Mouse (Mus musculus) neural tube, embryonic 11.5 days (tissue): ENCODE results near the gene March8. TPM values are rescaled to one million over a fixed set of nuclear protein-coding genes. Genes with fewer than 3 reads are reported as not detected.

Experiments used
- ATAC-seq: fragments of 200-750 bp; cut with Nextera tagmentation; 2 replicates; pipeline ENCODE4 v1.8.0; 2017; ENCODE audit warnings: moderate number of reproducible peaks, mild to moderate bottlenecking, moderate TSS enrichment, moderate library complexity; ENCODE audit not compliant: insufficient read depth, low FRiP score, low TSS enrichment
- DNase-seq: peaks from one replicate; pipeline ENCODE4 v3.0.0-alpha.2; 2015; ENCODE audit warnings: low spot score
- H3K27ac ChIP-seq: fragments of 300-500 bp; sonication (generic); 2 replicates; pipeline ENCODE4 v1.5.1; 2014; ENCODE audit warnings: low read depth, mild to moderate bottlenecking, low read length
- H3K27me3 ChIP-seq: fragments of 300-500 bp; sonication (generic); 2 replicates; pipeline ENCODE4 v1.6.1; 2014; ENCODE audit warnings: mild to moderate bottlenecking, low read length, mixed read lengths; ENCODE audit not compliant: control insufficient read depth, insufficient read depth
- H3K36me3 ChIP-seq: fragments of 300-500 bp; sonication (generic); 2 replicates; pipeline ENCODE4 v1.6.1; 2014; ENCODE audit warnings: mild to moderate bottlenecking, low read length, moderate library complexity, mixed read lengths; ENCODE audit not compliant: control insufficient read depth, insufficient read depth
- H3K4me1 ChIP-seq: fragments of 300-500 bp; sonication (generic); 2 replicates; pipeline ENCODE4 v1.6.1; 2014; ENCODE audit warnings: low read length, mixed read lengths; ENCODE audit not compliant: control insufficient read depth, insufficient read depth
- H3K4me2 ChIP-seq: fragments of 300-500 bp; sonication (generic); 2 replicates; pipeline ENCODE4 v1.6.1; 2014; ENCODE audit warnings: low read depth, mild to moderate bottlenecking, moderate library complexity
- H3K4me3 ChIP-seq: fragments of 300-500 bp; sonication (generic); 2 replicates; pipeline ENCODE4 v1.5.1; 2014; ENCODE audit warnings: low read depth, low read length
- H3K9ac ChIP-seq: fragments of 300-500 bp; sonication (generic); 2 replicates; pipeline ENCODE4 v1.6.1; 2014; ENCODE audit warnings: mild to moderate bottlenecking, low read length
- H3K9me3 ChIP-seq: fragments of 300-500 bp; sonication (generic); 2 replicates; pipeline ENCODE4 v1.6.1; 2016; ENCODE audit warnings: low read length; ENCODE audit not compliant: control insufficient read depth
- WGBS: fragments of 180-500 bp; shearing (Covaris S2); extraction: QIAGEN DNeasy Blood & Tissue Kit; methylation state at CpG from one replicate; pipeline ENCODE4 v1.1.7; 2014; 5-methylcytosine and 5-hydroxymethylcytosine counted together
- polyA plus RNA-seq: library from polyadenylated mRNA; unstranded; fragments of >200 nt; fragmentation: Nextera tagmentation; extraction: Ambion mirVana; gene quantifications from 2 replicates; pipeline ENCODE4 v1.2.1, GENCODE M21; 2014

March8 gene
- polyA plus RNA-seq, 1 experiment from 2014 or later = 41.6 TPM

DNA sequence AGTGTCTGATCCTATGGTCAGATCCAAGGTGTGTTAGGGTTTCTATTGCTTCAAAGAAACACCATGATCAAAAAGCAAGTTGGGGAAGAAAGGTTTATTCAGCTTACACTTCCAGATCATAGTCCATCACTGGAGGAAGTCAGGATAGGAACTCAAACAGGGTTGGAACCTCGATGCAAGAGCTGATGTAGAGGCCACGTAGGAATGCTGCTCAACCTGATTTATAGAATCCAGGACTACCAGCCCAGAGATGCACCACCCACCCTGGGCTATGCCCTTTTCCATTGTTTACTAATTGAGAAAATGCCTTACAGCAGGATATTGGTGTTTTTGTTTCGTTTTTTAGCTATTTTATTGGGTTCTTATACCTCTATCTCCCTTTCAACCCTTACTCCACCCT, 23.6 kb downstream of the March8 start:
- Histone ChIP-seq H3K9ac (no peak overlapping the region), H3K27me3 (no peaks in the 10 kb centered on the region), H3K4me1 (no peaks in the 10 kb centered on the region), H3K27ac (no peak overlapping the region), H3K4me2 (no peak overlapping the region), H3K36me3 (no peaks in the 10 kb centered on the region), H3K9me3 (no peaks in the 10 kb centered on the region), H3K4me3 (no peak overlapping the region)
- no peak for ATAC-seq
- no peak for DNase-seq
- 83% methylated on average over 3 of the region's 3 CpGs for WGBS

DNA sequence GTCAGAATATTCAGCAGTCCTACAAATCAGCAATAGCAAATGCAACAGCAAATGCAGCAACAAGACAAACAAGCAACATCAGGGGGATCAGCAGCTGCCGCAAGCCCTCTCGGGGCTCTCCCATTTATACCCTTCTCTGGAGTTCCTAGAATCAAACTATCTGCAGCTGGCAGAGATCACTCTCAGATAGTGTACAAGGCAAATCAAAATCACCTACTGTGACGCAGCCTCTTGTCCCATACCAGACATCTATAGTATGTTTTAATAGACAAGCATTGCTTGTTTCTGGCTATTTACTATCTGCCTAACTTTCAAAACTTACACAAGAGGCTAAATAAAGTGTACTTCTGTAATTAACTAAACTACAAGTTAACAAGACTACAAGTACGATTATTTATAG, 24.2 kb downstream of the March8 start:
- 89% methylated on average over 4 of the region's 4 CpGs for WGBS
- Histone ChIP-seq H3K4me2 (no peak overlapping the region), H3K9me3 (no peaks in the 10 kb centered on the region), H3K9ac (no peak overlapping the region), H3K27ac (no peak overlapping the region), H3K4me3 (no peak overlapping the region), H3K27me3 (no peaks in the 10 kb centered on the region), H3K4me1 (no peaks in the 10 kb centered on the region), H3K36me3 (no peaks in the 10 kb centered on the region)
- no peak for ATAC-seq
- no peak for DNase-seq

DNA sequence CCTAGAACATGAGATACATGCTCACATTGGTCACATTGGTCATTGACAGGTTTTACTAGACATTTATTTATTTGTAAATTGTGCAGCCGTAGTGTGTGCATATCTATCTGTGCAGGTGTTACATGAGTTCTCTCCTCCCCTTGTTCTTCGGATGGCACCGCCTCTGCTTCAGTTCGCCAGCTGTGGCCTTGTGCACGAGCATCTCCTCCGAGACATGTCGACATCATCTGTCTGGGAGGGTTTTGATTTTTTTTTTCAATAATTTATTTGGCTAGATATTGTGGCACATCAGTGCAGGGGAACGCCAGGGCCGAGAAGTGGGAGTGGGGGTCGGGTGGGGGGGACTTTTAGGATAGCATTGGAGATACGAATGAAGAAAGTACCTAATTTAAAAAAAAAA, 30.1 kb downstream of the March8 start:
- H3K9me3 ChIP-seq = no peaks in the 10 kb centered on the region
- no peak overlapping the region for H3K4me3 ChIP-seq
- H3K9ac ChIP-seq = no peak overlapping the region
- no peaks in the 10 kb centered on the region for H3K4me1 ChIP-seq
- no peak overlapping the region for H3K27ac ChIP-seq
- H3K36me3 ChIP-seq = no peaks in the 10 kb centered on the region
- ATAC-seq (no peak), DNase-seq (no peak)
- H3K27me3 ChIP-seq = no peaks in the 10 kb centered on the region
- no peak overlapping the region for H3K4me2 ChIP-seq
- WGBS = 85% methylated on average over 11 of the region's 11 CpGs

DNA sequence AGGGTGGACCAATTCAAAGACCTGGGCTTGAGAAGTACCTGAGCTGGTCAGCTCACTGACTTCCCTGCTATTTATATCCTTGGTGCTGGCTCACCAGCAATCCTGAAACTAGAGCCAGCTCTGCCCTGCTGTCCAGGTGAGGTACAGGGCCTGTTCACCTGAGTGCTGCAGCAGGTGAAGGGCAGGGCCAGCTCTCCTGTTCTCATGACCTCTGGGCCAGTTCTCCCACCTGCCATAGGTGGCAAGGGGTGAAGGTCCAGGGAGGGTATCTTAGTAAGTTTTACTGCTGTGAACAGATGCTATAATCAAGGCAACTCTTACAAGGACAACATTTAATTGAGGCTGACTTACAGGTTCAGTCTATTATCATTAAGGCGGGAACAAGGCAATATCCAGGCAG, 32.0 kb downstream of the March8 start:
- no peaks in the 10 kb centered on the region for H3K27me3 ChIP-seq
- H3K4me2 ChIP-seq = no peak overlapping the region
- no peak overlapping the region for H3K9ac ChIP-seq
- DNase-seq = no peak
- H3K4me3 ChIP-seq = no peak overlapping the region
- 94% methylated on average over 1 of the region's 1 CpGs for WGBS
- no peak overlapping the region for H3K27ac ChIP-seq
- H3K36me3 ChIP-seq = no peaks in the 10 kb centered on the region
- no peaks in the 10 kb centered on the region for H3K9me3 ChIP-seq
- no peaks in the 10 kb centered on the region for H3K4me1 ChIP-seq
- ATAC-seq = no peak

DNA sequence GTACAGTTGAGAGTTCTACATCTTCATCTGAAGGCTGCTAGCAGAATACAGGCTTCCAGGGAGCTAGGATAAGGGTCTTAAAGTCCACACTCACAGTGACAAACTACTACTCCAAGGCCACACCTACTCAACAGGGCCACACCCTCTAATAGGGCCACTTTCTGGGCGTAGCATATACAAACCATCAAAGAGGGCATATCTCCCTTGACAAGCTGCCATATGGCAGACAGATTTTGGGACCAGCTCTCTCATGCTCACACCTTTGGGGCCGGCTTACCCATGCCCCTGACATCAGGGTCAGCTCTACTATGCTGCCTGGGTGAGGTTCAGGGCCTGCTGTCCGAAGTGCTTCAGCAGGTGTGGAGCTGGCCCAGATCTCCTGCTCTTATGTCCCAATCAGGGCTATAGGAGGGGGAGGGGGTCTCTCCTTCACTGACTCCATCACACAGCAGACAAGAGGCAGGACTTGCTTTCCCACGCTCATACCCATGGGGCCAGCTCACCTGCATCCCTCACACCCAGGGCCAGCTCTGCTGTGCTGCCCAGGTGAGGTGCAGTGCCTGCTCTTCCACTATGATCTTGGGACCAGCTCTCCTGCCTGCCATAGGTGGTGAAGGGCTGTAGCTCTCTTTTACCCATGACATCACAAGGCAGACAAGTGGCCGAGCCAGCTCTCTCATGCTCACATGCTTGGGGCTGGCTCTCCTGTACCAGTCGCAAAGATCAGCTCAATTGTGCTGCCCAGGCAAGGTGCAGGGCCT, 32.6 kb downstream of the March8 start:
- whole genome bisulfite sequencing = 82% methylated on average over 6 of the region's 6 CpGs
- Histone ChIP-seq H3K4me1 (no peaks in the 10 kb centered on the region), H3K4me3 (no peak overlapping the region), H3K9ac (no peak overlapping the region), H3K9me3 (no peaks in the 10 kb centered on the region), H3K4me2 (no peak overlapping the region), H3K27ac (no peak overlapping the region), H3K36me3 (no peaks in the 10 kb centered on the region), H3K27me3 (no peaks in the 10 kb centered on the region)
- DNase-seq = no peak
- no peak for ATAC-seq

DNA sequence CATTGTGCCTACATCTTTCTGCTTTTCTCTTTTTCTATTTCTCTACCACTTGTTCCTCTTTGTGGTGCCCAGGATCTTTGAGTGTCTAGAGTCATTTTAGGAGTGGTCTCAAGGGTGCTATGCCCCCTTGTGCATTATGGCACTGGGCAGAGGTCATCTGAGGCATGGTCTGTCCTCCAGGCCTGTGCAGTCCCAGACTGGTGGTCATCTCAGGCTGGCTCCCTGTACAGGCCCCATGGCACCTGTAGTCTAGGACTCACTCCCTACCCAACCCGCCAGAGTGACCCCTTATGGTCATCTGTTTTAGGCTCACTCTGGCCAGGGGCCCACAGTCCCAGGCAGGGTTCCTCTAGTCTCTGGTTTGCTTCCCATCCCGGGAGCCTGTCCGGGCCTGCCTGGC, 33.7 kb downstream of the March8 start:
- 91% methylated on average over 3 of the region's 3 CpGs for WGBS
- H3K27me3 ChIP-seq = no peaks in the 10 kb centered on the region
- no peak overlapping the region for H3K9ac ChIP-seq
- H3K9me3 ChIP-seq = no peaks in the 10 kb centered on the region
- H3K4me1 ChIP-seq = no peaks in the 10 kb centered on the region
- DNase-seq (no peak), ATAC-seq (no peak)
- no peaks in the 10 kb centered on the region for H3K36me3 ChIP-seq
- H3K4me2 ChIP-seq = no peak overlapping the region
- no peak overlapping the region for H3K4me3 ChIP-seq
- no peak overlapping the region for H3K27ac ChIP-seq

DNA sequence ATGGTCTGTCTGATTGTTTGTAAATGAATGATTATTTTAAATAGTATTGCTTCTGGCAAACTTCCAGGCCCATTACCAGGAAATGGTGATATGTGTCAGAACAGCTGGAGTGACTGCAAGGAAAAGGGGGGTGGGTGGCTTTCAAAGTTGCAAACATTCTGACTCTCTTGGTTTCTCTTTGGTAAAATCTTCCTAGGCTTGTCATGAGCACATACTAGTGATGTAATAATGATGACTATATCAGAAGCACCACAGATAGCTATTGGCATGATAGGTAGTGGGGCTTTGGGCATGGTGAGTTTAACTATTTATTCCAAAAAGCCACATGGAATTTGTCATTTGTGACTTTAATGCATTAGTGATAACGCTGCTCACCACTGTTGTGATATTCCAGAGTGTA, 36.3 kb downstream of the March8 start:
- Histone ChIP-seq H3K4me2 (no peak overlapping the region), H3K27ac (no peak overlapping the region), H3K9me3 (no peaks in the 10 kb centered on the region), H3K27me3 (no peaks in the 10 kb centered on the region), H3K9ac (no peak overlapping the region), H3K4me1 (no peaks in the 10 kb centered on the region), H3K36me3 (no peaks in the 10 kb centered on the region), H3K4me3 (no peak overlapping the region)
- WGBS = 91% methylated on average over 1 of the region's 1 CpGs
- ATAC-seq (no peak), DNase-seq (no peak)

DNA sequence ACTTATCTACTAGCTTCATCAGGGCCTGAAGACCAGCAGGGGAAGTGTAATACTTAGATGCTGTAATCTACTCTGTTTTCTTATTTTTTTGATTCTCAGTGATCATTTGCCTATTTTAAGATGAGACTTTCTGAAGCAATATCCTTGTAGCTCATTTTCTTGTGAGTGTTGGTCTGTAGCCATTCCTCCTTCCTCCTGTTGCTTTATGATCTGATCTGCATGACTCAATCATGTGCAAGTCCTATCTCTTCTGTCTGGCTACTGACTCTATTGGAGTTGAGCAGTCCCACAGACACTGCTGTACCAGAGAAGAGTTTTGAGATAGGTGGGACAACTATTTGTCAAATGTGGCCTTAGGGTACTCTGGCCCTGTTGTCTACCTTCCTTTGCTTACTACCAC, 36.8 kb downstream of the March8 start:
- H3K4me3 ChIP-seq = no peak overlapping the region
- no peaks in the 10 kb centered on the region for H3K4me1 ChIP-seq
- H3K4me2 ChIP-seq = no peak overlapping the region
- H3K9me3 ChIP-seq = no peaks in the 10 kb centered on the region
- DNase-seq (no peak), ATAC-seq (no peak)
- no peak overlapping the region for H3K9ac ChIP-seq
- no peak overlapping the region for H3K27ac ChIP-seq
- H3K36me3 ChIP-seq = no peaks in the 10 kb centered on the region
- H3K27me3 ChIP-seq = no peaks in the 10 kb centered on the region

DNA sequence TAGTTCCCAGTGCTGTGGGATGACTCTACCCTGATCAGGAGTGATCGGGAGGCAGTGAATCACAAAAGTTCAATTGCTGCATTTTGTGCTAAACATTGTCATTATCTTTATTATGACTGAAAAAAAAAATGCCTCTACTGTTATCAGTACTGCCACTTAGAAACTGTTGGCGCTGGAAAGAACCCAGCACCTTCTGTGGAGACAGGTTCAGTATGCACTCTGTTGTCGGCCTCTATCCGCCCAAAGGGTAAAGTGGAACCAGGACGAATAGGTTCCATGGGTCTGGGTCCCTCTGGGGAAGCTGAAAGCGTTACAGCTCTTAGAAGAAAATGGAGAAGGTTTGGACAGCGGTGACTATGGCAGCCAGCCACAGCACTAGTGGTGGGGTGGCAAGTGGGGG, 41.1 kb downstream of the March8 start:
- WGBS = 93% methylated on average over 7 of the region's 7 CpGs
- no peak for ATAC-seq
- no peaks in the 10 kb centered on the region for H3K9me3 ChIP-seq

More for the DNA sequence above, 41.1 kb downstream of the March8 start:
- no peaks in the 10 kb centered on the region for H3K36me3 ChIP-seq
- no peaks in the 10 kb centered on the region for H3K4me1 ChIP-seq
- H3K4me2 ChIP-seq = no peak overlapping the region
- no peak overlapping the region for H3K27ac ChIP-seq
- no peak overlapping the region for H3K4me3 ChIP-seq
- H3K27me3 ChIP-seq = no peaks in the 10 kb centered on the region
- DNase-seq = no peak
- no peak overlapping the region for H3K9ac ChIP-seq
